Mouse (Mus musculus) forebrain, embryonic 11.5 days (tissue): ENCODE measurements around the gene Mdfic. TPM values are rescaled to one million over a fixed set of nuclear protein-coding genes. Genes with fewer than 3 reads are reported as not detected.
A peak's percentile ranks its signal among the peaks of the same experiment; 100 is the strongest.

Experiments
- ATAC-seq: fragments of 200-750 bp; cut with Nextera tagmentation; replicated peaks from 2 replicates; pipeline ENCODE4 v1.8.0; 2017; ENCODE audit warnings: moderate TSS enrichment; ENCODE audit not compliant: low FRiP score
- DNase-seq: peaks from one replicate; pipeline ENCODE4 v3.0.0-alpha.2; 2017; ENCODE audit warnings: low spot score
- H3K27ac ChIP-seq: fragments of 300-500 bp; sonication (generic); 2 replicates; pipeline ENCODE4 v1.5.1; 2014; ENCODE audit warnings: low read depth, low read length
- H3K27me3 ChIP-seq: fragments of 300-500 bp; sonication (generic); 2 replicates; pipeline ENCODE4 v1.6.1; 2014; ENCODE audit warnings: mild to moderate bottlenecking, low read length, mixed read lengths; ENCODE audit not compliant: control insufficient read depth, insufficient read depth
- H3K36me3 ChIP-seq: fragments of 300-500 bp; sonication (generic); 2 replicates; pipeline ENCODE4 v1.6.1; 2014; ENCODE audit warnings: mild to moderate bottlenecking, low read length, moderate library complexity, mixed read lengths; ENCODE audit not compliant: control insufficient read depth, insufficient read depth
- H3K4me1 ChIP-seq: fragments of 300-500 bp; sonication (generic); replicated peaks from 2 replicates; pipeline ENCODE4 v1.6.1; 2014; ENCODE audit warnings: low read length, mixed read lengths; ENCODE audit not compliant: control insufficient read depth, insufficient read depth
- H3K4me2 ChIP-seq: fragments of 300-500 bp; sonication (generic); 2 replicates; pipeline ENCODE4 v1.6.1; 2014; ENCODE audit warnings: low read depth, mild to moderate bottlenecking, low read length, moderate library complexity, mixed read lengths; ENCODE audit not compliant: severe bottlenecking
- H3K4me3 ChIP-seq: fragments of 300-500 bp; sonication (generic); 2 replicates; pipeline ENCODE4 v1.5.1; 2014; ENCODE audit warnings: low read depth, low read length
- H3K9ac ChIP-seq: fragments of 300-500 bp; sonication (generic); 2 replicates; pipeline ENCODE4 v1.6.1; 2014; ENCODE audit warnings: low read length
- H3K9me3 ChIP-seq: fragments of 300-500 bp; sonication (generic); 2 replicates; pipeline ENCODE4 v1.6.1; 2016; ENCODE audit warnings: low read length, mixed read lengths; ENCODE audit not compliant: control insufficient read depth
- WGBS: fragments of 180-500 bp; shearing (Covaris S2); extraction: QIAGEN DNeasy Blood & Tissue Kit; methylation state at CpG from one replicate; pipeline ENCODE4 v1.1.7; 2014; 5-methylcytosine and 5-hydroxymethylcytosine counted together
- polyA plus RNA-seq: library from polyadenylated mRNA; unstranded; fragments of >200 nt; fragmentation: Nextera tagmentation; extraction: Ambion mirVana; gene quantifications from 2 replicates; pipeline ENCODE4 v1.2.1, GENCODE M21; 2014

The Mdfic gene
- polyA plus RNA-seq, 1 experiment from 2014 or later: 5.7 TPM

DNA sequence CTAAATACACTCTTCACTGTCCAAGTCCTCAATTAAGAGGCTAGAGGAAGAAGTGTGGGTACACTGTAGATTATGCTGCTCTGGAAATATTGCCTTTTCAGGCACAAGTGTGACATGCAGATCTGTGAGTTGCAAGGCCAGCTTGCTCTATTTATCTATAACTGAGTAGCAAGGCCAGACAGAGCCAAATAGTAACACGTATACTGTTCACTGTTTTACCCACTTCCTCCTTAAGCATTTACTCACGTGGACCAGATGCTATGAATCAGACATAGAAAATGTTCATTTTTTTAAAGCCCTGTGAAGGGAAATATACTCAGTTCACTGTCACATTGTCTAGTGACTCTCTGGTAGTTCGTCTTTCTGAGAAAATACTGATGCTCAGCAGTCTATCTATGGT lies 37.9 kb downstream of the Mdfic start:
- H3K36me3 ChIP-seq: no peaks in the 10 kb centered on the region
- no peak overlapping the region for H3K4me3 ChIP-seq
- no peaks in the 10 kb centered on the region for H3K4me1 ChIP-seq
- no peaks in the 10 kb centered on the region for H3K9me3 ChIP-seq
- no peak overlapping the region for H3K9ac ChIP-seq
- no peaks in the 10 kb centered on the region for H3K27me3 ChIP-seq
- no peak overlapping the region for H3K4me2 ChIP-seq
- no peak overlapping the region for H3K27ac ChIP-seq
- DNase-seq: no peak
- ATAC-seq: no peak
- WGBS: 84% methylated on average over 3 of the region's 3 CpGs

DNA sequence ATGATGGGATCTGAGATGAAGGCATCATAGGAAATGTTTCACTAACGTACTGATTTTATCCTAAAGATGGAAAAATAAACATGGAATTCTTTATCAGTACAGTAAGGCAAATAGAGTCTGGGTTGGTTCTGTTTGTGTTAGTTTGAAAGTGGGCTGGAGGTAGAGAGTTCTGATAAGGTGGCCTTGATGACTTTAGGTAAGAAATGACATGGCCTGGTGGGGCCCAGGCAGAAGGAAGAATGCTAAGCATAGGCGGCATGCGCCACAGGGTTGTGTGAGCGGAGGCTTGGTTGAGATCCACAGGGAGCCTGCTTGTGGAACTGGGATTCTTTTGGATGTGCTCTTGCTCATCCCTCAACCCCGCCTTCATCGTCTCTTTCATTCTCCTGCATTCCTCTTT lies 40.3 kb downstream of the Mdfic start:
- no peak overlapping the region for H3K9ac ChIP-seq
- no peaks in the 10 kb centered on the region for H3K4me1 ChIP-seq
- H3K4me3 ChIP-seq: no peak overlapping the region
- H3K4me2 ChIP-seq: no peak overlapping the region
- 70% methylated on average over 6 of the region's 6 CpGs for WGBS
- no peaks in the 10 kb centered on the region for H3K27me3 ChIP-seq
- no peak overlapping the region for H3K27ac ChIP-seq
- no peaks in the 10 kb centered on the region for H3K9me3 ChIP-seq
- no peaks in the 10 kb centered on the region for H3K36me3 ChIP-seq
- no peak for ATAC-seq
- DNase-seq: no peak

GRCm38 (mm10) chr6:15764039-15764438 lies 43.6 kb downstream of the Mdfic start:
- WGBS: 77% methylated on average over 7 of the region's 7 CpGs
- H3K4me1 ChIP-seq: no peaks in the 10 kb centered on the region
- no peak overlapping the region for H3K4me3 ChIP-seq
- no peak overlapping the region for H3K27ac ChIP-seq
- ATAC-seq (no peak), DNase-seq (no peak)
- H3K36me3 ChIP-seq: no peaks in the 10 kb centered on the region
- no peak overlapping the region for H3K4me2 ChIP-seq
- H3K9me3 ChIP-seq: no peaks in the 10 kb centered on the region
- no peaks in the 10 kb centered on the region for H3K27me3 ChIP-seq
- no peak overlapping the region for H3K9ac ChIP-seq

DNA sequence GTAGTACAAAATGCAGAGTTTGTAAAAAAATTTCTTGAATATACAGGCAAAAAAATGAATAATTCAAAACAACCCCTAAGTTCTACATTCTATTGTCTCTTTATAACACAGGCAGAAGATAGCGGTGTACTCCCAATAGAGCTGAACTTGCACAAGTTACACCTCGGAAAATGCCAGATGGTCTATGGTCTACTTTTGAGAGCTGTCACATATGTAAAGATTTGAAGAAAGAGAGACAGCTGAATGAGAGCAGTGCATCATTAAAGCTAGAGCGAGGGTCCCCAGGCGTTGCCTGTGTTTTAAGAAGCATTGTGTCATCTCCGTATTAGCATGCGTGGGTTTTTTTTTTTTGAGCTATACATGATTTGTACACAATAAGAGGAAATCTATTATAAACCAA lies 47.0 kb downstream of the Mdfic start:
- Histone ChIP-seq H3K9ac (no peak overlapping the region), H3K4me3 (no peak overlapping the region), H3K9me3 (no peaks in the 10 kb centered on the region), H3K4me1 (no peaks in the 10 kb centered on the region), H3K27me3 (no peaks in the 10 kb centered on the region), H3K27ac (no peak overlapping the region), H3K36me3 (no peaks in the 10 kb centered on the region), H3K4me2 (no peak overlapping the region)
- no peak for DNase-seq
- 81% methylated on average over 6 of the region's 6 CpGs for WGBS
- no peak for ATAC-seq

DNA sequence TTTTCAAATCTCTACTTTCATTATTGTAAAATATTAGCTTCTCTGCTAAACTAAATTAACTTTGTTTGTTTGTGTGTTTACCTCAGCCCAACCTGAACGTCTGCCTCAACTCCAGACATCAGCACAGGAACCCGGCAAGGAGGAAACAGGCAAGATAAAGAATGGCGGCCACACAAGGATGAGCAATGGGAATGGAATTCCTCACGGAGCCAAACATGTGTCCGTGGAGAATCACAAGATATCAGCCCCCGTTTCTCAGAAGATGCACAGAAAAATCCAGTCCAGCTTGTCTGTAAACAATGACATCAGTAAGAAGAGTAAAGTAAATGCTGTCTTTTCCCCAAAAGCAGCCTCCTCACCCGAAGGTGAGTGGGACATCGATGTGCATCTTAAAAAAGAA lies 49.7 kb downstream of the Mdfic start:
- DNase-seq (no peak), ATAC-seq (no peak)
- H3K9me3 ChIP-seq: no peaks in the 10 kb centered on the region
- H3K4me3 ChIP-seq: no peak overlapping the region
- H3K4me2 ChIP-seq: no peak overlapping the region
- H3K27ac ChIP-seq: no peak overlapping the region
- WGBS: 86% methylated on average over 8 of the region's 8 CpGs
- H3K27me3 ChIP-seq: no peaks in the 10 kb centered on the region
- H3K4me1 ChIP-seq: no peaks in the 10 kb centered on the region
- H3K9ac ChIP-seq: no peak overlapping the region
- H3K36me3 ChIP-seq: no peaks in the 10 kb centered on the region

GRCm38 (mm10) chr6:15777070-15777469 lies 56.6 kb downstream of the Mdfic start:
- 91% methylated on average over 3 of the region's 3 CpGs for WGBS
- Histone ChIP-seq H3K27me3 (no peaks in the 10 kb centered on the region), H3K9ac (no peak overlapping the region), H3K36me3 (no peaks in the 10 kb centered on the region), H3K4me3 (no peak overlapping the region), H3K9me3 (no peaks in the 10 kb centered on the region), H3K27ac (no peak overlapping the region), H3K4me1 (no peaks in the 10 kb centered on the region), H3K4me2 (no peak overlapping the region)
- ATAC-seq: no peak
- DNase-seq: no peak

GRCm38 (mm10) chr6:15780127-15780526 lies 59.7 kb downstream of the Mdfic start:
- H3K4me3 ChIP-seq: no peak overlapping the region
- no peak for DNase-seq
- no peak overlapping the region for H3K4me2 ChIP-seq
- no peak overlapping the region for H3K27ac ChIP-seq
- H3K27me3 ChIP-seq: no peaks in the 10 kb centered on the region
- H3K9ac ChIP-seq: no peak overlapping the region
- H3K36me3 ChIP-seq: no peaks in the 10 kb centered on the region
- no peak for ATAC-seq
- H3K9me3 ChIP-seq: no peaks in the 10 kb centered on the region
- no peaks in the 10 kb centered on the region for H3K4me1 ChIP-seq

GRCm38 (mm10) chr6:15780688-15781087 lies 60.2 kb downstream of the Mdfic start:
- no peaks in the 10 kb centered on the region for H3K27me3 ChIP-seq
- H3K9me3 ChIP-seq: no peaks in the 10 kb centered on the region
- ATAC-seq (no peak), DNase-seq (no peak)
- 90% methylated on average over 2 of the region's 2 CpGs for WGBS
- no peaks in the 10 kb centered on the region for H3K36me3 ChIP-seq
- no peak overlapping the region for H3K9ac ChIP-seq
- no peak overlapping the region for H3K4me3 ChIP-seq
- H3K27ac ChIP-seq: no peak overlapping the region
- no peaks in the 10 kb centered on the region for H3K4me1 ChIP-seq
- H3K4me2 ChIP-seq: no peak overlapping the region

- H3K9me3 ChIP-seq: no peaks in the 10 kb centered on the region
- no peak overlapping the region for H3K27ac ChIP-seq
- peak; percentile 78 for DNase-seq
- H3K4me2 ChIP-seq: no peak overlapping the region
- H3K9ac ChIP-seq: no peak overlapping the region
- 27% methylated on average over 16 of the region's 16 CpGs for WGBS
- no peaks in the 10 kb centered on the region for H3K27me3 ChIP-seq
- no peak overlapping the region for H3K4me3 ChIP-seq
- peaks cover 7% of the 10 kb centered on the region for H3K4me1 ChIP-seq
- ATAC-seq: peak; percentile 70
- H3K36me3 ChIP-seq: no peaks in the 10 kb centered on the region
Measured at GRCm38 (mm10) chr6:15789523-15790500, 69.4 kb downstream of the Mdfic start.
